7 mouse cellular contexts compared by ENCODE assay signal in genomic region chr11:53635590-53636182, GRCm38 (mm10). TPM values are rescaled to one million over a fixed set of nuclear protein-coding genes. Genes with fewer than 3 reads are reported as not detected.
A peak's percentile ranks its signal among the peaks of the same experiment; 100 is the strongest.
DNase-seq lines count a peak whose midpoint lies in the region; ATAC-seq and TF ChIP-seq lines count a peak whose summit lies in the region.

No protein-coding gene starts in this region.

- peak overlapping the region; percentile 36 for H3K4me3 ChIP-seq in liver, embryonic 11.5 days (ENCODE audit: low read depth, low read length)
- H3K4me3 ChIP-seq in forebrain, embryonic 12.5 days (replicated peaks) = peak overlapping the region; percentile 39
- H3K4me3 ChIP-seq in limb, embryonic 12.5 days (replicated peaks) = peak overlapping the region; percentile 39
- peak overlapping the region; percentile 47; the same call in 1 of the 2 replicates for H3K4me3 ChIP-seq in small intestine, adult 2 months (ENCODE audit: low read depth, low read length)

- no peak for TF ChIP-seq POLR2A in small intestine, adult 2 months (IDR thresholded peaks at IDR 0.05; ENCODE audit: low read depth, low read length)

- no peak for TF ChIP-seq CTCF in small intestine, adult 2 months (IDR thresholded peaks at IDR 0.05; ENCODE audit: extremely low read depth, insufficient read length, insufficient replicate concordance, low read depth, low read length)

- H3K36me3 ChIP-seq in liver, embryonic 11.5 days (ENCODE audit: control insufficient read depth, insufficient read depth, low read length) = no peaks in the 10 kb centered on the region
- no peaks in the 10 kb centered on the region for H3K36me3 ChIP-seq in forebrain, embryonic 12.5 days (replicated peaks)
- no peaks in the 10 kb centered on the region for H3K36me3 ChIP-seq in limb, embryonic 12.5 days
- no peaks in the 10 kb centered on the region for H3K36me3 ChIP-seq in small intestine, adult 2 months (ENCODE audit: control insufficient read depth, insufficient read depth, low read length)

- no peak for DNase-seq in liver, embryonic 11.5 days (ENCODE audit: low spot score)
- DNase-seq in liver = no peak
- no peak for DNase-seq in layer of hippocampus, adult 18-20 months (ENCODE audit: low spot score in 2 of 2)
- DNase-seq in thymus, postnatal 10 days (ENCODE audit: low spot score in 2 of 2) = no peak

- peak overlapping the region; percentile 83 for H3K4me2 ChIP-seq in liver, embryonic 11.5 days
- peak overlapping the region; percentile 66 for H3K4me2 ChIP-seq in forebrain, embryonic 12.5 days
- peak overlapping the region; percentile 85 for H3K4me2 ChIP-seq in limb, embryonic 12.5 days

- no peak overlapping the region for H3K27ac ChIP-seq in liver, embryonic 11.5 days (ENCODE audit: low read depth, low read length)
- H3K27ac ChIP-seq in forebrain, embryonic 12.5 days = no peak overlapping the region
- no peak overlapping the region for H3K27ac ChIP-seq in limb, embryonic 12.5 days
- no peak overlapping the region for H3K27ac ChIP-seq in small intestine, adult 2 months (ENCODE audit: insufficient read depth, low read depth, low read length)

- H3K4me1 ChIP-seq in liver, embryonic 11.5 days (replicated peaks; ENCODE audit: control insufficient read depth, insufficient read depth, low read length) = peaks cover 14% of the 10 kb centered on the region
- H3K4me1 ChIP-seq in forebrain, embryonic 12.5 days = peaks cover 14% of the 10 kb centered on the region
- peaks cover 23% of the 10 kb centered on the region for H3K4me1 ChIP-seq in limb, embryonic 12.5 days (replicated peaks)
- peaks cover 5% of the 10 kb centered on the region; the same call in 1 of the 2 replicates for H3K4me1 ChIP-seq in small intestine, adult 2 months (ENCODE audit: control insufficient read depth, insufficient read depth, insufficient read length, low read length)

- WGBS in liver, embryonic 11.5 days = 25% methylated on average over 9 of the region's 9 CpGs
- 40% methylated on average over 9 of the region's 9 CpGs for WGBS in forebrain, embryonic 12.5 days
- 45% methylated on average over 9 of the region's 9 CpGs for WGBS in limb, embryonic 12.5 days
- WGBS in small intestine, adult 2 months = 60% methylated on average over 9 of the region's 9 CpGs

- H3K27me3 ChIP-seq in liver, embryonic 11.5 days (replicated peaks; ENCODE audit: control insufficient read depth, insufficient read depth, low read length) = peaks cover 28% of the 10 kb centered on the region
- peaks cover 33% of the 10 kb centered on the region for H3K27me3 ChIP-seq in forebrain, embryonic 12.5 days
- peaks cover 11% of the 10 kb centered on the region for H3K27me3 ChIP-seq in limb, embryonic 12.5 days
- peaks cover 19% of the 10 kb centered on the region for H3K27me3 ChIP-seq in small intestine, adult 2 months (ENCODE audit: control insufficient read depth, insufficient read depth, low read length)

- ATAC-seq in liver, embryonic 11.5 days (replicated peaks; ENCODE audit: low FRiP score) = 0 out of 2 replicates have a peak, but pooled peaks have one; percentile 5
- ATAC-seq in forebrain, embryonic 12.5 days (ENCODE audit: low FRiP score) = no peak
- no peak for ATAC-seq in limb, embryonic 12.5 days (ENCODE audit: insufficient number of reproducible peaks, insufficient read depth, low FRiP score, low TSS enrichment, low read depth)

- no peak overlapping the region for H3K9ac ChIP-seq in liver, embryonic 11.5 days (ENCODE audit: low read depth, low read length)
- peak overlapping the region; percentile 55; the same call in 1 of the 2 replicates for H3K9ac ChIP-seq in forebrain, embryonic 12.5 days
- H3K9ac ChIP-seq in limb, embryonic 12.5 days (replicated peaks) = peak overlapping the region; percentile 51

- no peaks in the 10 kb centered on the region for H3K9me3 ChIP-seq in liver, embryonic 11.5 days (ENCODE audit: control insufficient read depth, low read length)
- H3K9me3 ChIP-seq in forebrain, embryonic 12.5 days = no peaks in the 10 kb centered on the region
- no peaks in the 10 kb centered on the region for H3K9me3 ChIP-seq in limb, embryonic 12.5 days

RNA-seq across cellular contexts. Expression of gene Il13, which starts 1.2 kb away (rescaled TPM):
- polyA plus RNA-seq in liver, embryonic 11.5 days (2014; fragmentation: Nextera tagmentation; extraction: Ambion mirVana) = not detected in 2 replicates
- polyA plus RNA-seq in forebrain, embryonic 12.5 days (2016; fragmentation: Nextera tagmentation; extraction: Ambion mirVana) = not detected in 2 replicates
- polyA plus RNA-seq in limb, embryonic 12.5 days (2016; fragmentation: Nextera tagmentation; extraction: Ambion mirVana) = not detected in 2 replicates
- polyA plus RNA-seq in small intestine, adult 2 months (2012; rRNA removed) = 0.30 and 0.41 TPM in 2 replicates
- not detected for total RNA-seq in layer of hippocampus, adult 18-20 months (2021)

RNA-seq across cellular contexts. Expression of gene Il4, which starts 17.2 kb away (rescaled TPM):
- 1.9 and 3.2 TPM in 2 replicates for polyA plus RNA-seq in liver, embryonic 11.5 days (2014; fragmentation: Nextera tagmentation; extraction: Ambion mirVana)
- 1.4 and 2.6 TPM in 2 replicates for polyA plus RNA-seq in forebrain, embryonic 12.5 days (2016; fragmentation: Nextera tagmentation; extraction: Ambion mirVana)
- 2.0 and 2.6 TPM in 2 replicates for polyA plus RNA-seq in limb, embryonic 12.5 days (2016; fragmentation: Nextera tagmentation; extraction: Ambion mirVana)
- not detected in 2 replicates for polyA plus RNA-seq in small intestine, adult 2 months (2012; rRNA removed)
- total RNA-seq in layer of hippocampus, adult 18-20 months (2021) = not detected
